Mouse (Mus musculus) midbrain, embryonic 16.5 days (tissue): ENCODE data around the gene Ms4a7. TPM values are rescaled to one million over a fixed set of nuclear protein-coding genes. Genes with fewer than 3 reads are reported as not detected.
"Not testable (repeated sequence)": the region's sequence is repeated elsewhere in the genome, so short reads cannot be mapped to it uniquely, and the experiment has no call there.

Source experiments
- ATAC-seq: fragments of 200-750 bp; cut with Nextera tagmentation; 2 replicates; pipeline ENCODE4 v1.8.0; 2017; ENCODE audit warnings: moderate TSS enrichment
- H3K27ac ChIP-seq: fragments of 300-500 bp; sonication (generic); 2 replicates; pipeline ENCODE4 v1.5.1; 2014; ENCODE audit warnings: mild to moderate bottlenecking, low read length, mixed read lengths
- H3K27me3 ChIP-seq: fragments of 300-500 bp; sonication (generic); 2 replicates; pipeline ENCODE4 v1.6.1; 2014; ENCODE audit warnings: low read depth, low read length, mixed read lengths; ENCODE audit not compliant: control insufficient read depth, insufficient read depth
- H3K36me3 ChIP-seq: fragments of 300-500 bp; sonication (generic); 2 replicates; pipeline ENCODE4 v1.6.1; 2014; ENCODE audit warnings: mild to moderate bottlenecking, low read length, moderate library complexity, mixed read lengths; ENCODE audit not compliant: control insufficient read depth, insufficient read depth
- H3K4me1 ChIP-seq: fragments of 300-500 bp; sonication (generic); 2 replicates; pipeline ENCODE4 v1.6.1; 2014; ENCODE audit warnings: mild to moderate bottlenecking, low read length, mixed read lengths; ENCODE audit not compliant: control insufficient read depth, insufficient read depth
- H3K4me2 ChIP-seq: fragments of 300-500 bp; sonication (generic); 2 replicates; pipeline ENCODE4 v1.6.1; 2014; ENCODE audit warnings: mild to moderate bottlenecking, low read length, mixed read lengths
- H3K4me3 ChIP-seq: fragments of 300-500 bp; sonication (generic); 2 replicates; pipeline ENCODE4 v1.5.1; 2014; ENCODE audit warnings: low read depth, mild to moderate bottlenecking, low read length, moderate library complexity, mixed read lengths
- H3K9ac ChIP-seq: fragments of 300-500 bp; sonication (generic); 2 replicates; pipeline ENCODE4 v1.6.1; 2014; ENCODE audit warnings: low read depth, low read length, mixed read lengths
- H3K9me3 ChIP-seq: fragments of 300-500 bp; sonication (generic); replicated peaks from 2 replicates; pipeline ENCODE4 v1.6.1; 2014; ENCODE audit warnings: mild to moderate bottlenecking, low read length, mixed read lengths; ENCODE audit not compliant: control insufficient read depth, poor library complexity, severe bottlenecking
- WGBS: fragments of 180-500 bp; shearing (Covaris S2); extraction: QIAGEN DNeasy Blood & Tissue Kit; methylation state at CpG from one replicate; pipeline ENCODE4 v1.1.7; 2014; 5-methylcytosine and 5-hydroxymethylcytosine counted together
- polyA plus RNA-seq: library from polyadenylated mRNA; unstranded; fragments of >200 nt; fragmentation: Nextera tagmentation; extraction: Ambion mirVana; gene quantifications from 2 replicates; pipeline ENCODE4 v1.2.1, GENCODE M21; 2015

Ms4a7 gene
- polyA plus RNA-seq, 1 experiment from 2014 or later, result 2.1 TPM

DNA sequence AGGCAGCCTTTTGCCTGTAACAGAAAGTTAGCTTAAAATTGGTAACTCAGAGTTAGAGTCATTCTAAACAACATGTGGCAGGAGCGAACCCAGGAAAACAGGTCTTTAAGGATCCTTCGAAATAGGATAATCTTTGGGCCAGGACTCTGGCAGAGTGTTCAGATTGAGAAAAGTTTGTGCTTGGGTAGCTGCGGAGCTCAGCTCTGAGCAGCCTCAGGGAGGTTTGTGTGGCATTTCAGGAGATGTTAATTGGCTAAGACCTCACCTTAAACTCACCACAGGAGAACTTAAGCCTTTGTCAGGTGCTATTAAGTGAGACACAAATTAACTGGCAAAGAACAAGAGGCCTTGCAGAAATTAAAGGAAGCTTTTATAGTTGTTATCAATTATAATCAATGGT lies 42.3 kb downstream of the Ms4a7 start:
- 14% methylated on average over 3 of the region's 3 CpGs for WGBS
- not testable (repeated sequence) for H3K4me1 ChIP-seq, H3K4me3 ChIP-seq, H3K36me3 ChIP-seq, ATAC-seq, H3K9me3 ChIP-seq, H3K9ac ChIP-seq, H3K27me3 ChIP-seq, H3K27ac ChIP-seq
- peak overlapping the region; percentile 16 for H3K4me2 ChIP-seq

- Histone ChIP-seq H3K4me3 (peak overlapping the region; percentile 35), H3K27ac (no peak overlapping the region), H3K9me3 (no peaks in the 10 kb centered on the region), H3K27me3 (no peaks in the 10 kb centered on the region), H3K9ac (no peak overlapping the region), H3K36me3 (no peaks in the 10 kb centered on the region), H3K4me1 (no peaks in the 10 kb centered on the region), H3K4me2 (peak overlapping the region; percentile 41)
- WGBS, result 12% methylated on average over 12 of the region's 12 CpGs
- ATAC-seq, result no peak
Measured at GRCm38 (mm10) chr19:11292990-11293389, 43.0 kb downstream of the Ms4a7 start.

DNA sequence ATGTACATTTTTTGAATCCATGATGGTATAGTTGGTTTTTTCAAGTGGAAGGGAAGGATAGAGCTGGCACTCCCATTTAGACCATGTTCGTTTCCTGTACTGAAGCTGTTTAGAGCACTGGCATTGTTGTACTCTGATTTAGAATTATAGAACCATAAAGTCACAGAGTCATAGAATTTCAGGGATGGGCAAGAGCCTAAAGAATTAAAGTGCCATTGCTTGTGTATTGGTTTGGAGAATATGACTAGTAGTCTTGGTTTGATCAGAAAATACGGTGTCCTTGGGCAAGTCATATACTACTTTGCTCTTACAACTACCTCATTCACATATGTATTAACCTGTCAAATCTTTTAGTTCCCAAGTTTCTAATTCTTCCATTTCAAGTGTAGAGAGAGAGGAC lies 52.2 kb downstream of the Ms4a7 start, which contains the start of gene Ms4a5:
Gene Ms4a5, minus strand, starts transcription at position 101 of the 400 bp plus-strand sequence.
- Histone ChIP-seq H3K27ac (no peak within 1 kb of the TSS), H3K4me1 (no peaks in the 10 kb centered on the region), H3K9ac (no peak within 1 kb of the TSS), H3K36me3 (no peaks in the 10 kb centered on the region), H3K4me2 (no peak within 1 kb of the TSS), H3K9me3 (no peaks in the 10 kb centered on the region), H3K27me3 (no peaks in the 10 kb centered on the region), H3K4me3 (no peak within 1 kb of the TSS)
- ATAC-seq, result no peak
- WGBS, result 87% methylated on average over 2 of the region's 2 CpGs

DNA sequence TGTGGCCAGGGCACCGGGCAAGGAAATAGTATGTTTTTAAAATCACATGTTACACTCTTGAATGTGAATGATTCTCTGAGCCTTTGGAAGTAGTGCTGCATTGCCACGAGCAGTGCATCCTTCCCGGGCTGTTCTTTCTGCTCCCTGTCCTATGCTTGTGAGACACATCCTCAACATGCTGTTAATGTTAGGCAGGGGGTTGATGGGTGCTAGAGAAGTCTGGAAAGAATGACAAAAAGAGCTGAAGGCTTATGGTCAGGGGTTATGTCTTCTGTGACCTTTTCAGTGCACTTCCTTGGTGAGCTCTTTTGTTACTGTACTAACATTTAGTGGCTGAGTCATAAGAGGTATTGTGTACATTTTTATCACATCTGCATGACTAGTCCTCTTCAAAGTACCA lies 55.7 kb downstream of the Ms4a7 start:
- no peak overlapping the region for H3K9ac ChIP-seq
- ATAC-seq, result no peak
- H3K27me3 ChIP-seq, result no peaks in the 10 kb centered on the region
- no peak overlapping the region for H3K27ac ChIP-seq
- H3K9me3 ChIP-seq, result no peaks in the 10 kb centered on the region
- no peak overlapping the region for H3K4me2 ChIP-seq
- 84% methylated on average over 3 of the region's 3 CpGs for WGBS
- no peaks in the 10 kb centered on the region for H3K36me3 ChIP-seq
- H3K4me1 ChIP-seq, result no peaks in the 10 kb centered on the region
- H3K4me3 ChIP-seq, result no peak overlapping the region

- ATAC-seq, result no peak
- no peaks in the 10 kb centered on the region for H3K36me3 ChIP-seq
Measured at GRCm38 (mm10) chr19:11276431-11276830, 59.5 kb downstream of the Ms4a7 start.

More at GRCm38 (mm10) chr19:11276431-11276830, 59.5 kb downstream of the Ms4a7 start:
- no peaks in the 10 kb centered on the region for H3K27me3 ChIP-seq
- no peaks in the 10 kb centered on the region for H3K9me3 ChIP-seq
- no peak overlapping the region for H3K4me3 ChIP-seq
- H3K4me2 ChIP-seq, result no peak overlapping the region
- no peak overlapping the region for H3K27ac ChIP-seq
- H3K4me1 ChIP-seq, result no peaks in the 10 kb centered on the region
- no peak overlapping the region for H3K9ac ChIP-seq
- 72% methylated on average over 5 of the region's 5 CpGs for WGBS

Other genes with a start within 250 kb of the Ms4a7 start
- not detected in 2 replicates for gene 1700017D01Rik, start 205.3 kb downstream of the Ms4a7 start, polyA plus RNA-seq
- gene 1700025F22Rik, start 170.8 kb downstream of the Ms4a7 start, polyA plus RNA-seq, result not detected in 2 replicates
- gene Ms4a13, start 139.4 kb downstream of the Ms4a7 start, polyA plus RNA-seq, result not detected in 2 replicates
- not detected in 2 replicates for gene Ms4a12, start 103.7 kb downstream of the Ms4a7 start, polyA plus RNA-seq
- gene Ms4a1, start 69.9 kb downstream of the Ms4a7 start, polyA plus RNA-seq, result not detected in 2 replicates
- gene Ms4a5, start 52.3 kb downstream of the Ms4a7 start, polyA plus RNA-seq, result not detected in 2 replicates
- gene Ms4a14, start 21.7 kb downstream of the Ms4a7 start, polyA plus RNA-seq, result not detected in 2 replicates
- gene Ms4a4a, start 39.4 kb upstream of the Ms4a7 start, polyA plus RNA-seq, result 1.4 and 2.1 TPM in 2 replicates
- gene Ms4a4c, start 68.6 kb upstream of the Ms4a7 start, polyA plus RNA-seq, result 0.20 TPM in 1 of 2 replicates, not detected in the other
- gene Ms4a4b, start 107.4 kb upstream of the Ms4a7 start, polyA plus RNA-seq, result not detected in 2 replicates
- gene Ms4a6c, start 133.2 kb upstream of the Ms4a7 start, polyA plus RNA-seq, result 1.9 and 2.0 TPM in 2 replicates
- gene Gm8369, start 149.8 kb upstream of the Ms4a7 start, polyA plus RNA-seq, result not detected in 2 replicates
- gene Ms4a6b, start 180.4 kb upstream of the Ms4a7 start, polyA plus RNA-seq, result 1.7 and 1.9 TPM in 2 replicates
- not detected in 2 replicates for gene Ms4a4d, start 200.7 kb upstream of the Ms4a7 start, polyA plus RNA-seq